Mouse (Mus musculus) hindbrain, embryonic 11.5 days (tissue): ENCODE results near the gene Ppp1r3g. TPM values are rescaled to one million over a fixed set of nuclear protein-coding genes. Genes with fewer than 3 reads are reported as not detected.
"Not testable (repeated sequence)": the region's sequence is repeated elsewhere in the genome, so short reads cannot be mapped to it uniquely, and the experiment has no call there.

Source experiments
- ATAC-seq: fragments of 200-750 bp; cut with Nextera tagmentation; 2 replicates; pipeline ENCODE4 v1.8.0; 2017; ENCODE audit warnings: mild to moderate bottlenecking, moderate TSS enrichment, moderate library complexity; ENCODE audit not compliant: low FRiP score
- DNase-seq: peaks from one replicate; pipeline ENCODE4 v3.0.0-alpha.2; 2015; ENCODE audit warnings: low spot score
- H3K27ac ChIP-seq: fragments of 300-500 bp; sonication (generic); 2 replicates; pipeline ENCODE4 v1.5.1; 2014; ENCODE audit warnings: mild to moderate bottlenecking, low read depth, low read length
- H3K27me3 ChIP-seq: fragments of 300-500 bp; sonication (generic); 2 replicates; pipeline ENCODE4 v1.6.1; 2014; ENCODE audit warnings: mild to moderate bottlenecking, low read length, moderate library complexity, mixed read lengths; ENCODE audit not compliant: control insufficient read depth, insufficient read depth
- H3K36me3 ChIP-seq: fragments of 300-500 bp; sonication (generic); 2 replicates; pipeline ENCODE4 v1.6.1; 2014; ENCODE audit warnings: mild to moderate bottlenecking, low read length, moderate library complexity, mixed read lengths; ENCODE audit not compliant: control insufficient read depth, insufficient read depth
- H3K4me1 ChIP-seq: fragments of 300-500 bp; sonication (generic); replicated peaks from 2 replicates; pipeline ENCODE4 v1.6.1; 2014; ENCODE audit warnings: low read length, mixed read lengths; ENCODE audit not compliant: control insufficient read depth, insufficient read depth
- H3K4me2 ChIP-seq: fragments of 300-500 bp; sonication (generic); replicated peaks from 2 replicates; pipeline ENCODE4 v1.6.1; 2014; ENCODE audit warnings: mild to moderate bottlenecking, low read depth, low read length
- H3K4me3 ChIP-seq: fragments of 300-500 bp; sonication (generic); 2 replicates; pipeline ENCODE4 v1.5.1; 2014; ENCODE audit warnings: low read depth, low read length
- H3K9ac ChIP-seq: fragments of 300-500 bp; sonication (generic); 2 replicates; pipeline ENCODE4 v1.6.1; 2014; ENCODE audit warnings: low read depth, low read length
- H3K9me3 ChIP-seq: fragments of 300-500 bp; sonication (generic); 2 replicates; pipeline ENCODE4 v1.6.1; 2016; ENCODE audit warnings: low read length; ENCODE audit not compliant: control insufficient read depth
- WGBS: fragments of 180-500 bp; shearing (Covaris S2); extraction: QIAGEN DNeasy Blood & Tissue Kit; methylation state at CpG from one replicate; pipeline ENCODE4 v1.1.7; 2014; 5-methylcytosine and 5-hydroxymethylcytosine counted together
- polyA plus RNA-seq: library from polyadenylated mRNA; unstranded; fragments of >200 nt; fragmentation: Nextera tagmentation; extraction: Ambion mirVana; gene quantifications from 2 replicates; pipeline ENCODE4 v1.2.1, GENCODE M21; 2014

Gene Ppp1r3g
- polyA plus RNA-seq, 1 experiment from 2014 or later: 0.76 TPM

DNA sequence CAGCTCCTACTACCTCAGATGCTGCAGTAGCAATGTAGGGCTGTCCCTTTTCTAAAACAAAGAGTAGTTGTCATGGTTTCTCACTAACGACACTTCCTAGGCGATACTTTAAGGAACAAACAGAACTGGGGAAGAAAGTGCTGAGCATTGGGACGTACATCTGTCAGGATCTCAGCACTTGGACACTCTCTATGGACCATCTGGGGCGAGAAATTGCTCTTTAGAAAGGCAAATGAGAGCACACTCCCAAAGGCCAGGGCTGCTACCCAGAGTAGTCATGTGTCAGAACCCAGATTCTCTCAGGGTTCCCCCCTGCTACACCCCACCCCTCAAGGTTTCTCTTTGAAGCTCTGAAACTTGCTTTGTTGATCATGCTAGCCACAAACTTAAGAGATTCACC lies 21.8 kb downstream of the Ppp1r3g start:
- 54% methylated on average over 4 of the region's 4 CpGs for WGBS
- Histone ChIP-seq H3K4me3 (no peak overlapping the region), H3K4me2 (no peak overlapping the region), H3K27ac (0 out of 2 replicates have a peak overlapping the region, but pooled peaks have one; percentile 42), H3K4me1 (no peaks in the 10 kb centered on the region), H3K9me3 (no peaks in the 10 kb centered on the region), H3K36me3 (no peaks in the 10 kb centered on the region), H3K9ac (no peak overlapping the region), H3K27me3 (no peaks in the 10 kb centered on the region)
- ATAC-seq (no peak), DNase-seq (no peak)

GRCm38 (mm10) chr13:35982985-35983384 lies 24.3 kb downstream of the Ppp1r3g start:
- ATAC-seq (no peak), DNase-seq (no peak)
- WGBS: 93% methylated on average over 6 of the region's 6 CpGs
- Histone ChIP-seq H3K27ac (no peak overlapping the region), H3K4me2 (no peak overlapping the region), H3K27me3 (no peaks in the 10 kb centered on the region), H3K4me1 (no peaks in the 10 kb centered on the region), H3K9ac (no peak overlapping the region), H3K9me3 (no peaks in the 10 kb centered on the region), H3K4me3 (no peak overlapping the region), H3K36me3 (no peaks in the 10 kb centered on the region)

GRCm38 (mm10) chr13:35989329-35989728 lies 30.7 kb downstream of the Ppp1r3g start:
- no peak for DNase-seq
- no peak overlapping the region for H3K4me3 ChIP-seq
- no peak overlapping the region for H3K27ac ChIP-seq
- H3K4me2 ChIP-seq: no peak overlapping the region
- no peaks in the 10 kb centered on the region for H3K27me3 ChIP-seq
- no peaks in the 10 kb centered on the region for H3K9me3 ChIP-seq
- no peaks in the 10 kb centered on the region for H3K4me1 ChIP-seq
- no peak for ATAC-seq
- H3K9ac ChIP-seq: no peak overlapping the region
- H3K36me3 ChIP-seq: no peaks in the 10 kb centered on the region
- WGBS: 72% methylated on average over 3 of the region's 3 CpGs

GRCm38 (mm10) chr13:35991185-35991584 lies 32.5 kb downstream of the Ppp1r3g start:
- not testable (repeated sequence) for H3K36me3 ChIP-seq, H3K4me3 ChIP-seq, H3K4me2 ChIP-seq, DNase-seq, ATAC-seq, H3K27ac ChIP-seq, H3K4me1 ChIP-seq, H3K9me3 ChIP-seq, H3K9ac ChIP-seq, H3K27me3 ChIP-seq
- 95% methylated on average over 13 of the region's 21 CpGs for WGBS

- 92% methylated on average over 8 of the region's 8 CpGs for WGBS
- no peaks in the 10 kb centered on the region for H3K27me3 ChIP-seq
- H3K27ac ChIP-seq: no peak overlapping the region
- H3K4me3 ChIP-seq: no peak overlapping the region
- no peak for ATAC-seq
- no peak overlapping the region for H3K4me2 ChIP-seq
- no peaks in the 10 kb centered on the region for H3K4me1 ChIP-seq
- no peak overlapping the region for H3K9ac ChIP-seq
- H3K9me3 ChIP-seq: no peaks in the 10 kb centered on the region
- no peak for DNase-seq
- H3K36me3 ChIP-seq: no peaks in the 10 kb centered on the region
Measured at GRCm38 (mm10) chr13:35994067-35994466, 35.4 kb downstream of the Ppp1r3g start.

GRCm38 (mm10) chr13:35995231-35995630 lies 36.6 kb downstream of the Ppp1r3g start:
- H3K4me1 ChIP-seq: no peaks in the 10 kb centered on the region
- no peak overlapping the region for H3K27ac ChIP-seq
- no peak for DNase-seq
- H3K27me3 ChIP-seq: no peaks in the 10 kb centered on the region
- H3K4me2 ChIP-seq: no peak overlapping the region
- H3K9me3 ChIP-seq: no peaks in the 10 kb centered on the region
- no peaks in the 10 kb centered on the region for H3K36me3 ChIP-seq
- H3K9ac ChIP-seq: no peak overlapping the region
- 60% methylated on average over 3 of the region's 3 CpGs for WGBS
- no peak overlapping the region for H3K4me3 ChIP-seq
- ATAC-seq: no peak

DNA sequence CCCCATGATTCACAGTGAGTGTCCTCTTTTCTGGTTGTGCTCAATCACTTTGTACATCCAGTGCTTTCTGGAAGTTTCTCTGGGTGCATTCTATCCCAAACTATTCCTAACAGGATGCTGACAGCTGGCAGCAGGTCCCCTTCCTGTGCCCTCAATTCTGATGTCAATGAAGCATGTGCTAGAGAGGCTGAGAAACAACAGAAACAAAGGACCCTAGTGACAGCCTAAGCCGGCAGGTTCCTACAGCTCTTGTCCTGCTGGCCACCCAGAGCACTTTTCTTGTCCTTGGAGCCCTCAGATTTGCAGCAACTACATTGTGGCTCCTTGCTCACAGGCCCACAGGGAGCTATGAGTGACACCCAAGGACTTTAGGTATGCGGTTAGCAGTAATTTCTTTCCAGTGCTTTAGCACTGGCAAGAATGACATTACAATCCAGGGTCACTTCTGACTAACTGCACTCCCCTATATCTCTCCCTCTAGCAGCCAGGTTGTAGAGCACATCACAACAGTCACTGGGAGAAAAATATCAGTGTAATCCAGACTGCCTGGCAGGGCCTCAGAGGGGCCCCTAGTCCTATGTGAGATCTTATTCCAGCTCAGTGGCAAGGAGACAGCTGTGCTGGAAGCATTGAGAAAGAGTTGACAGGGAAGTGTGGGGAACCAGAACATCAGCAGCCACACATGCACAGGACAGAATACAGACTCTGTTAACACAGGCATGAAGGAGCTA lies 37.2 kb downstream of the Ppp1r3g start:
- Histone ChIP-seq H3K27me3 (no peaks in the 10 kb centered on the region), H3K36me3 (no peaks in the 10 kb centered on the region), H3K9ac (no peak overlapping the region), H3K4me2 (no peak overlapping the region), H3K4me1 (no peaks in the 10 kb centered on the region), H3K27ac (no peak overlapping the region), H3K4me3 (no peak overlapping the region), H3K9me3 (no peaks in the 10 kb centered on the region)
- 62% methylated on average over 2 of the region's 2 CpGs for WGBS
- ATAC-seq (no peak), DNase-seq (no peak)

GRCm38 (mm10) chr13:35997606-35998005 lies 39.0 kb downstream of the Ppp1r3g start:
- Histone ChIP-seq H3K4me3 (no peak overlapping the region), H3K27ac (no peak overlapping the region), H3K9ac (no peak overlapping the region), H3K4me1 (no peaks in the 10 kb centered on the region), H3K9me3 (no peaks in the 10 kb centered on the region), H3K27me3 (no peaks in the 10 kb centered on the region), H3K36me3 (no peaks in the 10 kb centered on the region), H3K4me2 (no peak overlapping the region)
- ATAC-seq: no peak
- WGBS: 88% methylated on average over 4 of the region's 4 CpGs
- no peak for DNase-seq

DNA sequence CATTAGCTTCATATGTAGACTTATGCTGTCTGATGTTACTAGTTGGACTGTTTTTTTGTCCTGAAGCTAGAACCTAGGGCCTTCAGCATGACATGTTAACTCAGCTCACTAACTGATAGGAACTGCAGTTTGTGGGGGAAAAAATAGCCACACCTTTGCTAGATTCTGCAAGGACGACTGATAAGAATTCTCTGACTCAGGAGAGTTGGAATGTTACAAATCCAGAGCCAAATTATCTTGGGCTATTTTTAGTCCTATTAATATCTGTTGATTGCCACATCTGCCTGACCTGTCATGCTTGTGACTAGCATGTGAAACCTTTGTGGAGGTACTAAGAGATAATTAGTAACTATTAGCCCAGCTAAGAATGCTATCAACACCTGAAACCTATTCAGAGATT lies 42.2 kb downstream of the Ppp1r3g start:
- Histone ChIP-seq H3K4me2 (no peak overlapping the region), H3K9ac (no peak overlapping the region), H3K9me3 (no peaks in the 10 kb centered on the region), H3K27ac (no peak overlapping the region), H3K4me1 (no peaks in the 10 kb centered on the region), H3K36me3 (no peaks in the 10 kb centered on the region), H3K4me3 (no peak overlapping the region), H3K27me3 (no peaks in the 10 kb centered on the region)
- no peak for DNase-seq
- ATAC-seq: no peak
- WGBS: 90% methylated on average over 1 of the region's 1 CpGs
